Mouse (Mus musculus) midbrain, embryonic 11.5 days (tissue): ENCODE measurements around the gene Umps. TPM values are rescaled to one million over a fixed set of nuclear protein-coding genes. Genes with fewer than 3 reads are reported as not detected.
A peak's percentile ranks its signal among the peaks of the same experiment; 100 is the strongest.

ENCODE experiments used
- ATAC-seq: fragments of 200-750 bp; cut with Nextera tagmentation; 2 replicates; pipeline ENCODE4 v1.8.0; 2017; ENCODE audit warnings: moderate TSS enrichment, moderate library complexity; ENCODE audit not compliant: low FRiP score
- DNase-seq: peaks from one replicate; pipeline ENCODE4 v3.0.0; 2015; ENCODE audit warnings: low spot score; ENCODE audit errors: missing footprints
- H3K27ac ChIP-seq: fragments of 300-500 bp; sonication (generic); 2 replicates; pipeline ENCODE4 v1.5.1; 2014; ENCODE audit warnings: low read depth, low read length
- H3K27me3 ChIP-seq: fragments of 300-500 bp; sonication (generic); 2 replicates; pipeline ENCODE4 v1.6.1; 2014; ENCODE audit warnings: mild to moderate bottlenecking, low read length, moderate library complexity, mixed read lengths; ENCODE audit not compliant: control insufficient read depth, insufficient read depth
- H3K36me3 ChIP-seq: fragments of 300-500 bp; sonication (generic); 2 replicates; pipeline ENCODE4 v1.6.1; 2014; ENCODE audit warnings: mild to moderate bottlenecking, low read length, moderate library complexity, mixed read lengths; ENCODE audit not compliant: control insufficient read depth, insufficient read depth
- H3K4me1 ChIP-seq: fragments of 300-500 bp; sonication (generic); 2 replicates; pipeline ENCODE4 v1.6.1; 2014; ENCODE audit warnings: low read length; ENCODE audit not compliant: control insufficient read depth, insufficient read depth
- H3K4me2 ChIP-seq: fragments of 300-500 bp; sonication (generic); 2 replicates; pipeline ENCODE4 v1.6.1; 2014; ENCODE audit warnings: mild to moderate bottlenecking, moderate library complexity
- H3K4me3 ChIP-seq: fragments of 300-500 bp; sonication (generic); 2 replicates; pipeline ENCODE4 v1.5.1; 2014; ENCODE audit warnings: low read depth, low read length
- H3K9ac ChIP-seq: fragments of 300-500 bp; sonication (generic); 2 replicates; pipeline ENCODE4 v1.6.1; 2014; ENCODE audit warnings: low read length
- H3K9me3 ChIP-seq: fragments of 300-500 bp; sonication (generic); 2 replicates; pipeline ENCODE4 v1.6.1; 2016; ENCODE audit warnings: low read length; ENCODE audit not compliant: control insufficient read depth
- WGBS: fragments of 180-500 bp; shearing (Covaris S2); extraction: QIAGEN DNeasy Blood & Tissue Kit; methylation state at CpG from one replicate; pipeline ENCODE4 v1.1.7; 2014; 5-methylcytosine and 5-hydroxymethylcytosine counted together
- polyA plus RNA-seq: library from polyadenylated mRNA; unstranded; fragments of >200 nt; fragmentation: Nextera tagmentation; extraction: Ambion mirVana; gene quantifications from 2 replicates; pipeline ENCODE4 v1.2.1, GENCODE M21; 2014

The Umps gene
- 70.8 and 72.9 TPM in 2 replicates for polyA plus RNA-seq

GRCm38 (mm10) chr16:33966538-33967282, at the start of gene Umps:
TSS of gene Umps (minus strand) at chr16:33967038.
- no peaks in the 10 kb centered on the region for H3K27me3 ChIP-seq
- H3K9ac ChIP-seq, result peak within 1 kb of the TSS; percentile 82
- H3K27ac ChIP-seq, result no peak within 1 kb of the TSS
- no peaks in the 10 kb centered on the region for H3K9me3 ChIP-seq
- H3K4me2 ChIP-seq, result peak within 1 kb of the TSS; percentile 60
- H3K36me3 ChIP-seq, result peaks cover 7% of the 10 kb centered on the region; the same call in 1 of the 2 replicates
- WGBS, result 2% methylated on average over 44 of the region's 44 CpGs
- ATAC-seq (peak; percentile 96), DNase-seq (peak; percentile 99)
- H3K4me1 ChIP-seq, result peaks cover 11% of the 10 kb centered on the region
- H3K4me3 ChIP-seq, result peak within 1 kb of the TSS; percentile 66

- Histone ChIP-seq H3K9me3 (no peaks in the 10 kb centered on the region; the same call in 1 of the 2 replicates), H3K4me2 (no peak overlapping the region), H3K9ac (no peak overlapping the region), H3K27me3 (no peaks in the 10 kb centered on the region), H3K4me3 (no peak overlapping the region), H3K36me3 (peaks cover 7% of the 10 kb centered on the region), H3K4me1 (no peaks in the 10 kb centered on the region), H3K27ac (no peak overlapping the region)
- 93% methylated on average over 20 of the region's 20 CpGs for WGBS
- ATAC-seq (no peak), DNase-seq (no peak)
Observed at GRCm38 (mm10) chr16:34011991-34012845, 45.4 kb upstream of the Umps start.

GRCm38 (mm10) chr16:34009567-34009966, 42.7 kb upstream of the Umps start:
- DNase-seq (no peak), ATAC-seq (no peak)
- Histone ChIP-seq H3K36me3 (peaks cover 7% of the 10 kb centered on the region), H3K9ac (no peak overlapping the region), H3K27me3 (no peaks in the 10 kb centered on the region), H3K4me3 (no peak overlapping the region), H3K9me3 (no peaks in the 10 kb centered on the region; the same call in 1 of the 2 replicates), H3K27ac (no peak overlapping the region), H3K4me1 (no peaks in the 10 kb centered on the region), H3K4me2 (no peak overlapping the region)
- WGBS, result 92% methylated on average over 2 of the region's 2 CpGs

- ATAC-seq, result no peak
- Histone ChIP-seq H3K4me3 (no peak overlapping the region), H3K9ac (no peak overlapping the region), H3K27ac (no peak overlapping the region), H3K36me3 (peaks cover 5% of the 10 kb centered on the region; the same call in 1 of the 2 replicates), H3K9me3 (no peaks in the 10 kb centered on the region; the same call in 1 of the 2 replicates), H3K4me2 (no peak overlapping the region), H3K4me1 (no peaks in the 10 kb centered on the region; the same call in 1 of the 2 replicates), H3K27me3 (no peaks in the 10 kb centered on the region)
- no peak for DNase-seq
- 90% methylated on average over 3 of the region's 3 CpGs for WGBS
Observed at GRCm38 (mm10) chr16:34005986-34006385, 39.1 kb upstream of the Umps start.

GRCm38 (mm10) chr16:34004128-34004578, 37.3 kb upstream of the Umps start:
- no peaks in the 10 kb centered on the region for H3K27me3 ChIP-seq
- DNase-seq (no peak), ATAC-seq (peak; percentile 61; the same call in 1 of the 2 replicates)
- no peak overlapping the region for H3K27ac ChIP-seq
- 65% methylated on average over 4 of the region's 4 CpGs for WGBS
- H3K4me3 ChIP-seq, result no peak overlapping the region
- H3K9me3 ChIP-seq, result no peaks in the 10 kb centered on the region
- no peaks in the 10 kb centered on the region; the same call in 1 of the 2 replicates for H3K4me1 ChIP-seq
- no peak overlapping the region for H3K4me2 ChIP-seq
- no peak overlapping the region for H3K9ac ChIP-seq
- H3K36me3 ChIP-seq, result no peaks in the 10 kb centered on the region

- Histone ChIP-seq H3K27me3 (no peaks in the 10 kb centered on the region), H3K4me2 (no peak overlapping the region), H3K9me3 (no peaks in the 10 kb centered on the region), H3K4me1 (no peaks in the 10 kb centered on the region; the same call in 1 of the 2 replicates), H3K36me3 (no peaks in the 10 kb centered on the region), H3K9ac (no peak overlapping the region), H3K27ac (no peak overlapping the region), H3K4me3 (no peak overlapping the region)
- DNase-seq (no peak), ATAC-seq (no peak)
- 73% methylated on average over 10 of the region's 10 CpGs for WGBS
Observed at GRCm38 (mm10) chr16:34003566-34004127, 36.8 kb upstream of the Umps start.

GRCm38 (mm10) chr16:34000715-34001114, 33.9 kb upstream of the Umps start:
- no peaks in the 10 kb centered on the region; the same call in 1 of the 2 replicates for H3K4me1 ChIP-seq
- no peak for ATAC-seq
- DNase-seq, result no peak
- no peaks in the 10 kb centered on the region for H3K27me3 ChIP-seq
- H3K4me2 ChIP-seq, result no peak overlapping the region
- WGBS, result 88% methylated on average over 8 of the region's 8 CpGs
- H3K27ac ChIP-seq, result no peak overlapping the region
- H3K9me3 ChIP-seq, result no peaks in the 10 kb centered on the region
- no peaks in the 10 kb centered on the region for H3K36me3 ChIP-seq
- no peak overlapping the region for H3K9ac ChIP-seq
- no peak overlapping the region for H3K4me3 ChIP-seq

- Histone ChIP-seq H3K9ac (no peak overlapping the region), H3K4me1 (no peaks in the 10 kb centered on the region; the same call in 1 of the 2 replicates), H3K4me2 (no peak overlapping the region), H3K27me3 (no peaks in the 10 kb centered on the region), H3K36me3 (no peaks in the 10 kb centered on the region), H3K4me3 (no peak overlapping the region), H3K27ac (no peak overlapping the region), H3K9me3 (no peaks in the 10 kb centered on the region)
- ATAC-seq, result no peak
- peak; percentile 90 for DNase-seq
- WGBS, result 30% methylated on average over 3 of the region's 3 CpGs
Observed at GRCm38 (mm10) chr16:33999388-33999787, 32.5 kb upstream of the Umps start.
